Mouse (Mus musculus): ENCODE measurements around the gene Fto. TPM values are rescaled to one million over a fixed set of nuclear protein-coding genes. Genes with fewer than 3 reads are reported as not detected.

Fto gene
- total RNA-seq (2012; rRNA removed), result 14.0 and 15.7 TPM in 2 replicates
- total RNA-seq (2014; rRNA removed), result 7.7 and 8.4 TPM in 2 replicates
- polyA plus RNA-seq (2012; ENCODE audit: insufficient read length, low read depth), result 39.3 and 43.2 TPM in 2 replicates

- peak within 1 kb of the TSS; percentile 80 for H3K9ac ChIP-seq (ENCODE audit: insufficient read depth, low read depth)
- H3K4me3 ChIP-seq (replicated peaks in 1 of 3; ENCODE audit: low read depth in 2 of 3, low read length in 2 of 3, poor library complexity in 1 of 3), result peak within 1 kb of the TSS; percentile 76 to 97 (median 76)
- no peaks in the 10 kb centered on the region for H3K9me3 ChIP-seq (replicated peaks; ENCODE audit: low read length)
- in situ Hi-C loops (cut with MboI; ENCODE audit: low pct_ligation_motif_present, low pct_unique_long_range_greater_than_20kb, low sequenced_read_pairs) (no loop called here), dilution Hi-C loops (cut with MboI; ENCODE audit: extremely low pct_ligation_motif_present, extremely low pct_unique_long_range_greater_than_20kb, low sequenced_read_pairs) (no loop called here)
- H3K4me1 ChIP-seq (ENCODE audit: control insufficient read depth in 1 of 2, insufficient read depth in 2 of 2), result peaks cover 0 to 34% of the 10 kb centered on the region in 2 experiments; a peak in 2 of 4 replicates
- peak; percentile 98 for DNase-seq (ENCODE audit: extremely low read depth)
- peaks cover 24% of the 10 kb centered on the region for H3K79me2 ChIP-seq (replicated peaks; ENCODE audit: control insufficient read depth, extremely low read depth, insufficient read depth, poor library complexity, severe bottlenecking)
- no peak within 1 kb of the TSS for H3K27ac ChIP-seq (ENCODE audit: insufficient read depth, low read depth)
- H3K4me2 ChIP-seq (ENCODE audit: insufficient read depth, low read depth, poor library complexity, severe bottlenecking), result peak within 1 kb of the TSS; percentile 93
- peaks cover 0 to 22% of the 10 kb centered on the region in 2 experiments for H3K36me3 ChIP-seq (replicated peaks in 1 of 2; ENCODE audit: control insufficient read depth in 1 of 2, insufficient read depth in 1 of 2, low read length in 1 of 2)
- no peaks in the 10 kb centered on the region for H3K27me3 ChIP-seq (replicated peaks)
- TF ChIP-seq ZKSCAN1 (IDR thresholded peaks at IDR 0.05; ENCODE audit: borderline replicate concordance, low read depth, low read length) (peak; percentile 20; the same call in 1 of the 2 replicates), ETS1 (conservative IDR thresholded peaks at IDR 0.05; ENCODE audit: low read depth, low read length) (no peak), USF2 (conservative IDR thresholded peaks at IDR 0.05; ENCODE audit: low read depth, low read length) (no peak), MAZ (IDR thresholded peaks at IDR 0.05; ENCODE audit: low read depth, low read length) (peak; percentile 98), USF1 (IDR thresholded peaks at IDR 0.05; ENCODE audit: low read depth, low read length) (no peak), TBP (conservative IDR thresholded peaks at IDR 0.05; ENCODE audit: low read depth, low read length) (0 out of 2 replicates have a peak, but pooled peaks have one; percentile 39), MAX (IDR thresholded peaks at IDR 0.05; ENCODE audit: low read length) (peak; percentile 57; the same call in 1 of the 2 replicates), CHD2 (IDR thresholded peaks at IDR 0.05; ENCODE audit: low read length) (0 out of 2 replicates have a peak, but pooled peaks have one; percentile 43), ELF1 (IDR thresholded peaks at IDR 0.05; ENCODE audit: low read depth, low read length) (peak; percentile 71; the same call in 1 of the 2 replicates), CHD1 (IDR thresholded peaks at IDR 0.05; ENCODE audit: low read depth, low read length) (no peak), EP300 (IDR thresholded peaks at IDR 0.05; ENCODE audit: low read length) (no peak), HCFC1 (IDR thresholded peaks at IDR 0.05; ENCODE audit: low read depth, low read length) (peak; percentile 99), CTCF (conservative IDR thresholded peaks at IDR 0.05 in 1 of 2, IDR thresholded peaks at IDR 0.05 in 1 of 2; ENCODE audit: low read depth in 2 of 2, low read length in 2 of 2) (no peak), MYC (IDR thresholded peaks at IDR 0.05; ENCODE audit: low read depth, low read length) (no peak), GABPA (IDR thresholded peaks at IDR 0.05; ENCODE audit: insufficient replicate concordance, low read depth, low read length) (peak; percentile 83; the same call in 1 of the 2 replicates), SMC3 (IDR thresholded peaks at IDR 0.05; ENCODE audit: low read depth, low read length) (no peak), NRF1 (IDR thresholded peaks at IDR 0.05; ENCODE audit: low read depth, low read length) (peak; percentile 77), BHLHE40 (IDR thresholded peaks at IDR 0.05; ENCODE audit: low read depth, low read length) (peak; percentile 12; the same call in 1 of the 2 replicates), SIN3A (IDR thresholded peaks at IDR 0.05; ENCODE audit: low read length) (peak; percentile 96), MXI1 (IDR thresholded peaks at IDR 0.05; ENCODE audit: low read depth, low read length) (peak; percentile 87), JUN (IDR thresholded peaks at IDR 0.05; ENCODE audit: insufficient read depth, low read depth, low read length) (no peak), POLR2AphosphoS2 (IDR thresholded peaks at IDR 0.05; ENCODE audit: low read depth, low read length) (peak; percentile 45; the same call in 1 of the 2 replicates), ZNF384 (IDR thresholded peaks at IDR 0.05; ENCODE audit: low read depth, low read length) (no peak), JUND (conservative IDR thresholded peaks at IDR 0.05; ENCODE audit: low read depth, low read length) (no peak), RAD21 (IDR thresholded peaks at IDR 0.05; ENCODE audit: low read depth, low read length) (no peak), POLR2A (IDR thresholded peaks at IDR 0.05; ENCODE audit: low read depth, low read length) (peak; percentile 68), KAT2A (IDR thresholded peaks at IDR 0.05; ENCODE audit: insufficient replicate concordance, low read length) (peak; percentile 97; the same call in 1 of the 2 replicates), MEF2A (IDR thresholded peaks at IDR 0.05; ENCODE audit: borderline replicate concordance, low read depth, low read length) (no peak; the same call in 1 of the 2 replicates), NELFE (IDR thresholded peaks at IDR 0.05; ENCODE audit: low read depth, low read length) (peak; percentile 18; the same call in 1 of the 2 replicates), E2F4 (IDR thresholded peaks at IDR 0.05; ENCODE audit: insufficient replicate concordance, low read depth, low read length) (0 out of 2 replicates have a peak, but pooled peaks have one; percentile 42), RCOR1 (conservative IDR thresholded peaks at IDR 0.05; ENCODE audit: low read depth, low read length) (no peak), UBTF (IDR thresholded peaks at IDR 0.05; ENCODE audit: low read depth, low read length) (0 out of 2 replicates have a peak, but pooled peaks have one; percentile 53), PAX5 (IDR thresholded peaks at IDR 0.05; ENCODE audit: low read length) (no peak), TCF12 (IDR thresholded peaks at IDR 0.05; ENCODE audit: low read depth, low read length) (peak; percentile 61; the same call in 1 of the 2 replicates), MAFK (IDR thresholded peaks at IDR 0.05; ENCODE audit: insufficient replicate concordance, low read length) (0 out of 2 replicates have a peak, but pooled peaks have one; percentile 17), ZMIZ1 (IDR thresholded peaks at IDR 0.05; ENCODE audit: low read depth, low read length) (peak; percentile 64; the same call in 1 of the 2 replicates)
Observed at GRCm38 (mm10) chr8:91312835-91313832, at the start of gene Fto, which contains the start of gene Rpgrip1l. Gene Fto, plus strand, starts transcription at chr8:91313525. Gene Rpgrip1l, minus strand, starts transcription at chr8:91313262.

Data from CH12.LX (cell line).